Mouse (Mus musculus): ENCODE measurements around the gene Pih1d1. TPM values are rescaled to one million over a fixed set of nuclear protein-coding genes. Genes with fewer than 3 reads are reported as not detected.
"Not testable (repeated sequence)": the region's sequence is repeated elsewhere in the genome, so short reads cannot be mapped to it uniquely, and the experiment has no call there.

The Pih1d1 gene
- 104 and 124 TPM in 2 replicates for total RNA-seq (2014; rRNA removed)
- 77.1 and 81.6 TPM in 2 replicates for polyA plus RNA-seq (2015; fragmentation: Nextera tagmentation; extraction: Ambion mirVana)

DNA sequence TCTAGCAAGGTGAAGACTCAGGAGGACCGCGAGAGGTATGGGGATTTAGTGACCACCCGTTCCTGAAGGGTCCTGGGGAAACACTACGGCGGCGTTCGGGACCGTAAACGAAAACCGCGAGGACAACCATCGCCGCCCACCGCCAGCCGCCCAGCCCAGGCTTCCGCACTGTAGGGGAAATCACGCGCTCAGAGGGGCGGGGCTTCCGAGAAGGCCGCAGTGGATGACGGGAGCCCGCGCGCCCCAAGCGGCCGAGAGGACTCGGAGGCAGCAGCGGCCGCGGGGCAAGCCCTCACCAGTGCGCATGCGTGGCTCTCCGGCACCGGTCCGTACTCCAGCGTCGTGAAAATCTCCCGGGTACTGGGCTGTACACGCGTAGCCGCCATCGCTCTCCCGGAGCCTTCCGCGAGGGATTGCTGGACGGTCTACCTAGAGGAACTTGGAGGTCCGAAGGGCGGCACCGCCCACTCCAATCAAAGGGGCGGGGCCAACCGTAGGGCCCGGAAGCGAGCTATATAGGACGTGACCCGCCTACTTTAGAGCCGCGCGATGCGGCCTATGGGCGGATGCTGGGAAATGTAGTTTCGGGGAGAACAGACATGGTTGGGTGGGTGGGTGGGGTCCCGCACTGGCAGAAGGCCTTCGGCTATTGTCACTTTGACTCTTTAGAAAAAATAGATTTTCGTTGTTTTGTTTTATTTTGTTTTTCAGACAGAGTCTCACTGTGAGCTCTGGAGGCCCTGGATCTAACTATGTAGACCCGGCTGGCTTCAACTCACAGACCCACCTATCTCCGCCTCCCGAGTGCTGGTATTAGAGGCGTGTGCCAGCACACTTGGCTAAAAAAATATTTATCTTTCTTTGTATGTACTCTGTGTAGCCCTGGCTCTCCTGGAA is at the start of gene Pih1d1, which contains the start of gene Aldh16a1:
Gene Pih1d1 (plus strand): TSS at position 208 of the 897 bp plus-strand sequence.
Gene Aldh16a1 (minus strand): TSS at position 489 of the 897 bp plus-strand sequence.
- peak within 1 kb of the TSS; percentile 58 for H3K4me3 ChIP-seq (ENCODE audit: low read depth, low read length)
- whole genome bisulfite sequencing, result 5% methylated on average over 67 of the region's 69 CpGs
- ATAC-seq (ENCODE audit: low FRiP score) (peak; percentile 93), DNase-seq (ENCODE audit: low spot score) (peak; percentile 97)
- TF ChIP-seq CTCF (IDR thresholded peaks at IDR 0.05), result peak; percentile 78
- peak within 1 kb of the TSS; percentile 69 for H3K4me2 ChIP-seq (ENCODE audit: low read depth, low read length, poor library complexity, severe bottlenecking)
- no peaks in the 10 kb centered on the region for H3K9me3 ChIP-seq (ENCODE audit: low read length)
- H3K9ac ChIP-seq (replicated peaks; ENCODE audit: low read length, poor library complexity, severe bottlenecking), result peak within 1 kb of the TSS; percentile 77
- no peaks in the 10 kb centered on the region for H3K4me1 ChIP-seq (ENCODE audit: insufficient read depth, low read length)
- H3K36me3 ChIP-seq (ENCODE audit: insufficient read depth, low read length), result peaks cover 16% of the 10 kb centered on the region; the same call in 1 of the 2 replicates
- H3K27me3 ChIP-seq (ENCODE audit: insufficient read depth, low read length), result no peaks in the 10 kb centered on the region
- peak within 1 kb of the TSS; percentile 94 for H3K27ac ChIP-seq (ENCODE audit: low read depth, low read length)

- TF ChIP-seq CTCF (IDR thresholded peaks at IDR 0.05), result no peak
- Histone ChIP-seq H3K36me3 (ENCODE audit: insufficient read depth, low read length) (no peaks in the 10 kb centered on the region), H3K4me2 (ENCODE audit: low read depth, low read length, poor library complexity, severe bottlenecking) (no peak overlapping the region), H3K27me3 (ENCODE audit: insufficient read depth, low read length) (no peaks in the 10 kb centered on the region), H3K27ac (ENCODE audit: low read depth, low read length) (no peak overlapping the region), H3K9ac (replicated peaks; ENCODE audit: low read length, poor library complexity, severe bottlenecking) (no peak overlapping the region), H3K4me3 (ENCODE audit: low read depth, low read length) (no peak overlapping the region), H3K4me1 (ENCODE audit: insufficient read depth, low read length) (no peaks in the 10 kb centered on the region), H3K9me3 (ENCODE audit: low read length) (no peaks in the 10 kb centered on the region)
- no peak for ATAC-seq (ENCODE audit: low FRiP score)
- WGBS, result 81% methylated on average over 5 of the region's 5 CpGs
- no peak for DNase-seq (ENCODE audit: low spot score)
These were observed 49.2 kb upstream of the Pih1d1 start for GRCm38 (mm10) chr7:45104941-45105340.

GRCm38 (mm10) chr7:45105491-45105890 is 48.6 kb upstream of the Pih1d1 start:
- no peaks in the 10 kb centered on the region for H3K36me3 ChIP-seq (ENCODE audit: insufficient read depth, low read length)
- H3K27ac ChIP-seq (ENCODE audit: low read depth, low read length), result no peak overlapping the region
- no peak overlapping the region for H3K9ac ChIP-seq (replicated peaks; ENCODE audit: low read length, poor library complexity, severe bottlenecking)
- DNase-seq (ENCODE audit: low spot score) (no peak), ATAC-seq (ENCODE audit: low FRiP score) (no peak)
- TF ChIP-seq CTCF (IDR thresholded peaks at IDR 0.05), result no peak
- no peaks in the 10 kb centered on the region for H3K4me1 ChIP-seq (ENCODE audit: insufficient read depth, low read length)
- no peak overlapping the region for H3K4me2 ChIP-seq (ENCODE audit: low read depth, low read length, poor library complexity, severe bottlenecking)
- 83% methylated on average over 8 of the region's 8 CpGs for WGBS
- H3K9me3 ChIP-seq (ENCODE audit: low read length), result no peaks in the 10 kb centered on the region
- no peaks in the 10 kb centered on the region for H3K27me3 ChIP-seq (ENCODE audit: insufficient read depth, low read length)
- no peak overlapping the region for H3K4me3 ChIP-seq (ENCODE audit: low read depth, low read length)

DNA sequence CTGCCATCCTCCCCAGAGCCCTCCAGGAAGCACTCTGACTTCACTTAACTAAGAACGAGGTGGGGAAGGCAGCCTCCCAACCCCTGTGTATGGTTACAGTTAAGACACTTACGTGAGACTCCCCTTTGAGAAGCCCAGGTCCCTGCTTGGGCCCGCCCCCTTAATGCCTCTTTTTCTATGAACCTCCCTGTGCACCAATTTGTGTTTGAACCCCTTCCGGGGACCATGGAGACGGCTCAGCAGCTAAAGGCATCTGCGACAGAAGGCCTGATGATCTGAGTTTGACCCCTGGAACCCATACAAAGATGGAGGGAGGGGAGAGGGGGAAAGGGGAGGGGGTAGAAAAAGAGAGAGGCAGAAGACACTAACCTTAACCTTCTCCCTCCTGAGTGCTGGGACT is 47.7 kb upstream of the Pih1d1 start:
- Histone ChIP-seq H3K9me3 (ENCODE audit: low read length) (no peaks in the 10 kb centered on the region), H3K4me1 (ENCODE audit: insufficient read depth, low read length) (no peaks in the 10 kb centered on the region), H3K4me3 (ENCODE audit: low read depth, low read length) (no peak overlapping the region), H3K9ac (replicated peaks; ENCODE audit: low read length, poor library complexity, severe bottlenecking) (no peak overlapping the region), H3K4me2 (ENCODE audit: low read depth, low read length, poor library complexity, severe bottlenecking) (no peak overlapping the region), H3K27ac (ENCODE audit: low read depth, low read length) (no peak overlapping the region), H3K36me3 (ENCODE audit: insufficient read depth, low read length) (no peaks in the 10 kb centered on the region), H3K27me3 (ENCODE audit: insufficient read depth, low read length) (no peaks in the 10 kb centered on the region)
- TF ChIP-seq CTCF (IDR thresholded peaks at IDR 0.05), result no peak
- DNase-seq (ENCODE audit: low spot score) (no peak), ATAC-seq (ENCODE audit: low FRiP score) (no peak)
- 18% methylated on average over 6 of the region's 6 CpGs for WGBS

- WGBS, result 48% methylated on average over 5 of the region's 5 CpGs
- ATAC-seq (ENCODE audit: low FRiP score) (no peak), DNase-seq (ENCODE audit: low spot score) (no peak)
- Histone ChIP-seq H3K4me3 (ENCODE audit: low read depth, low read length) (no peak overlapping the region), H3K4me1 (ENCODE audit: insufficient read depth, low read length) (no peaks in the 10 kb centered on the region), H3K27me3 (ENCODE audit: insufficient read depth, low read length) (no peaks in the 10 kb centered on the region), H3K9ac (replicated peaks; ENCODE audit: low read length, poor library complexity, severe bottlenecking) (no peak overlapping the region), H3K4me2 (ENCODE audit: low read depth, low read length, poor library complexity, severe bottlenecking) (no peak overlapping the region), H3K9me3 (ENCODE audit: low read length) (no peaks in the 10 kb centered on the region), H3K27ac (ENCODE audit: low read depth, low read length) (no peak overlapping the region), H3K36me3 (ENCODE audit: insufficient read depth, low read length) (no peaks in the 10 kb centered on the region)
- TF ChIP-seq CTCF (IDR thresholded peaks at IDR 0.05), result no peak
These were observed 47.0 kb upstream of the Pih1d1 start for GRCm38 (mm10) chr7:45107052-45107645.

- WGBS, result 93% methylated on average over 4 of the region's 4 CpGs
- H3K4me3 ChIP-seq (ENCODE audit: low read depth, low read length); H3K9ac ChIP-seq (replicated peaks; ENCODE audit: low read length, poor library complexity, severe bottlenecking); DNase-seq (ENCODE audit: low spot score); ATAC-seq (ENCODE audit: low FRiP score); H3K27ac ChIP-seq (ENCODE audit: low read depth, low read length); H3K4me2 ChIP-seq (ENCODE audit: low read depth, low read length, poor library complexity, severe bottlenecking); H3K27me3 ChIP-seq (ENCODE audit: insufficient read depth, low read length); H3K9me3 ChIP-seq (ENCODE audit: low read length); H3K36me3 ChIP-seq (ENCODE audit: insufficient read depth, low read length); H3K4me1 ChIP-seq (ENCODE audit: insufficient read depth, low read length): not testable (repeated sequence)
These were observed 44.0 kb upstream of the Pih1d1 start for GRCm38 (mm10) chr7:45110089-45110488.
